Mouse (Mus musculus) bone marrow macrophage, adult 2 months (primary cell): ENCODE measurements at regions not wholly inside any gene's neighbourhood (a gene's known extent, or its start where the extent isn't known, plus 50 kb on each side); places are given as distances from the start of the nearest gene placed in this dataset.

ENCODE experiments used
- CTCF ChIP-seq: IDR thresholded peaks from 2 replicates; pipeline ENCODE4 v1.5.1; 2012; ENCODE audit warnings: low read depth, mild to moderate bottlenecking, low read length, moderate library complexity
- POLR2A ChIP-seq: IDR thresholded peaks from 2 replicates; pipeline ENCODE4 v1.6.1; 2012; ENCODE audit warnings: mild to moderate bottlenecking, low read depth, low read length, borderline replicate concordance

GRCm38 (mm10) chr11:52552860-52553259, 156.6 kb downstream of the 9530068E07Rik start:
- TF ChIP-seq CTCF (no peak), POLR2A (no peak)
